Mouse (Mus musculus): Measurements from ENCODE around the gene Exosc9.
"Not testable (repeated sequence)": the region's sequence is repeated elsewhere in the genome, so short reads cannot be mapped to it uniquely, and the experiment has no call there.

Exosc9 gene

GRCm38 (mm10) chr3:36557601-36558000 lies 5.2 kb downstream of the Exosc9 start:
- DNase-seq: no peak

- no peak for DNase-seq
These were observed 7.2 kb downstream of the Exosc9 start for GRCm38 (mm10) chr3:36559606-36560005.

- no peak for DNase-seq
These were observed 11.3 kb downstream of the Exosc9 start for GRCm38 (mm10) chr3:36563666-36564065.

- DNase-seq: no peak
These were observed 17.4 kb downstream of the Exosc9 start for GRCm38 (mm10) chr3:36569836-36570235.

- DNase-seq: no peak
These were observed 19.0 kb downstream of the Exosc9 start for GRCm38 (mm10) chr3:36571361-36571826.

- peak; percentile 97 to 98 for DNase-seq
These were observed 19.5 kb downstream of the Exosc9 start, which contains the start of gene Ccna2 for GRCm38 (mm10) chr3:36571827-36572378. TSS of gene Ccna2 (minus strand) at chr3:36572150.

GRCm38 (mm10) chr3:36598811-36599210 lies 46.4 kb downstream of the Exosc9 start:
- no peak for DNase-seq

GRCm38 (mm10) chr3:36599773-36600172 lies 47.4 kb downstream of the Exosc9 start:
- not testable (repeated sequence) for DNase-seq

GRCm38 (mm10) chr3:36605894-36606783 lies 53.7 kb downstream of the Exosc9 start:
- DNase-seq: no peak

GRCm38 (mm10) chr3:36612687-36613086 lies 60.3 kb downstream of the Exosc9 start:
- DNase-seq: peak; percentile 9 to 24

GRCm38 (mm10) chr3:36613202-36613907 lies 60.9 kb downstream of the Exosc9 start, which contains the start of gene Bbs7:
TSS of gene Bbs7 (minus strand) at chr3:36613477.
- peak; percentile 94 for DNase-seq

GRCm38 (mm10) chr3:36613908-36614255 lies 61.5 kb downstream of the Exosc9 start:
- DNase-seq: peak; percentile 28 to 48

Measured in cerebellum, adult 18-20 months (tissue).